Mouse (Mus musculus) skeletal muscle tissue, adult 2 months (tissue): ENCODE results near the gene Gipc3.

Source experiments
- DNase-seq: peaks from one replicate; pipeline ENCODE4 v3.0.0-alpha.2; 2012; ENCODE audit warnings: low read depth, low spot score

Gipc3 gene

DNA sequence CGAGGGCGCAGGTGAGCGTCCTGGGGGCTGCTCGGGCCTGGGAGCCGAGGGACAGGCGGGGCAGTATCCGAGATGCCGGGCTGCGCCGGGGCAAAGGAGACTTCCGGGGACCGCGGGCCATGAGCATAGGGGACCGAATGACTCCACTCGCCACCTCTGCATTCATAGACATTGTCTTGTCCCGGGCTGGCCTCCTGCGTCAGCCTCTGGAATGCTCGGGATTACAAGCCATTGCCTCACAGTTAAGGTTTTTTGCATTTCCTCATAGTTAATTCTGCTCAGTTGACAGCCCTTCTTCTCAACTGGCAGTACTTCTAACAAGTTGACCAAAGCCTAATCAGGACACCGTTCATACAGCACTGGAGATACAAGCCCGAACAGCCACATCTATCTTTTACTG, 21.6 kb downstream of the Gipc3 start:
- DNase-seq = no peak

- DNase-seq = peak; percentile 100
Measured at GRCm38 (mm10) chr10:81320550-81321347, 22.3 kb downstream of the Gipc3 start, which contains the start of gene Cactin. Gene Cactin, plus strand, starts transcription at chr10:81321103.

DNA sequence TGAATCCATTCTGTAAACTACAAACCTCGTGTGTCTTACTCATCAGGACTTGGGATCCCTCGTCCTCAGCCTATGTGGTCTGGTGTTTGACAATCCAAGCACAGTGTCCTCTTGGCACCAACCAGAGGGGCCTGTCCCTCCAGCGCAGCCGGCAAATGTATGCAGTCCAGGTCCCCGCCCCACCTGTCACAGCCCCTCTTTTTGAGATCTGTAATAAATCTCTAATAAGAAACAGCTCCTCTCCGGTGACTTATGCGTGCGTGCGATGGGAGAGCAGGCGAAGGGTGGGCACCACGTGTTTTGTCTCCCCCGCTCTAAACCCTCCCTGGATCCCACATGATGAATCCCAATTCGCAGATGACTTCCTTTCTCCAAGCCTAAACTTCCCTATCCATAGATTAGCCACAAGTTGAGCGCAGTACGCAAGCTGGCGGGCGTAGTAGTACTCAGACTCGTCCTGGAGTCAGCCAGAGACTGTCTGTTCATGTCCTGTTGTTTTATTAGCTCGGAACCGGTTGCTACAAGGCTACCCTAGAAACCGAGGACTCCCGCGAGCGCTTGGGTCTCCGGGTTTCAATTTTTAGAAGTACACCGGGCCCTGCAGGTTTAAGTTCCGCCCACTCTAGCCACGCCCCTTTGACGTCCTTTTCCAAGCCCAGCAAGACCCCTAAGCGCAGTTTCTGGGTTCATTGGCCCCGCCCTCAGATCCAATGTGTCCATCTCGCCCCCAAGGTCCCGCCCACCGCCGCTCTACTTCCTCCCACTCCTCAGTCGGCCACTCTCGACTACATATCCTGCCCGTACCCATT, 23.1 kb downstream of the Gipc3 start:
- DNase-seq = no peak

DNA sequence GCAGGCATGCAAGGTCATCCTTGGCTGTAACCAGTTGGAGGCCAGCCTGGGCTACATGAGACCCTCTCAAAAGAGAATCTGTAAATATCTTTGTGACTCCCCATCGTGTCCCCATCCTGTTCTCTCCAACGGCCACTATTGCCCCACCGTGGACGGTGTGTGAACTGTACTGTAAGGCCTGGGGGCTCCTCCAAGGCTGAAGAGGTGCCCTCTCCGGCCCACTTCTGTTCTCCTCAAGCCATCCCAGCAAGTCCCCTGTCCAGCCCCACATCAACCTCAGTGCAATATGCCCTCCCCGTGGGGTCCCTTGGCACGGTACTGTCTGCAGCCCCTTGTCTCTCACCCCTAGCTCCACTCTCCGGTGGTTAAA, 23.8 kb downstream of the Gipc3 start:
- no peak for DNase-seq

GRCm38 (mm10) chr10:81318589-81319329, 24.3 kb downstream of the Gipc3 start:
- peak; percentile 66 for DNase-seq

DNA sequence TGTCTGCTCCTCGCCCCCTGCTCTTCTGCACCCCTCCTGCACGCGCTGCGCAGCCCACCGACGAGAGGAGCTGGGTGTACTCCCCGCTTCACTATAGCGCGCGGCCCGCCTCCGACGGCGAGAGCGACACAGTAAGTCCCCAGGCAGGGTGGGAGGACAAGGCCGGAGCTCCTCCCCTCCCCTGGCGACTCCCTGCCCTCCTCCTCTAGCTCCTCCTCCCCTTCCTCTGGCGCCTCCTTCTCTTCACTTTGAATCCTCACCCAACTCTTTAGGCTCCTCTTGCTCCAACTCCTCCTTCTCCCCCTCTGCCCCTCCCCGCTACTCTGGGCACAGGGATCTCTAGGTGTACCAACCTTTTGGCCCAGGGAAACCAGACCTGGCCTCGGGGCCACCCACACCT, 25.8 kb downstream of the Gipc3 start:
- no peak for DNase-seq

- DNase-seq = no peak
Measured at GRCm38 (mm10) chr10:81316338-81317060, 26.6 kb downstream of the Gipc3 start.

DNA sequence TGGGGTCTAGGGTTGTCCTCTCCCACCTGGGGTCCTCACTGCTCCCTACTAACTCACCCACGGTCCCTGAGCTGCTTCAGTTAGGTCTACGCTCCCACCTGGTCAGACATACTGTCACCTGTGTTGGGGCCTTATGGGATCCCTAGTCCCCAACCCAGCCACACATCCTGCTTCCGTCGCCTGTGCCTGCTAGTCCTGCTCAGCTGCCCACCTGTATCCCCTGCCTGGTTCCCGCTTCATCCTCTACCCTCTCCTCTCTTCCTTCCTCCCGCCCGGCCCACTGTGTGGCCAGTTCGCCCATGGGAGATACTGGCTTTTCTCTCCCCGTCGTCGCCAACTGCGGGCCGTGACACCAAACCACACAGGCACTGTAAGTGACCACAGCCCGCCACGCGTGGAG, 27.5 kb downstream of the Gipc3 start:
- DNase-seq = no peak

DNA sequence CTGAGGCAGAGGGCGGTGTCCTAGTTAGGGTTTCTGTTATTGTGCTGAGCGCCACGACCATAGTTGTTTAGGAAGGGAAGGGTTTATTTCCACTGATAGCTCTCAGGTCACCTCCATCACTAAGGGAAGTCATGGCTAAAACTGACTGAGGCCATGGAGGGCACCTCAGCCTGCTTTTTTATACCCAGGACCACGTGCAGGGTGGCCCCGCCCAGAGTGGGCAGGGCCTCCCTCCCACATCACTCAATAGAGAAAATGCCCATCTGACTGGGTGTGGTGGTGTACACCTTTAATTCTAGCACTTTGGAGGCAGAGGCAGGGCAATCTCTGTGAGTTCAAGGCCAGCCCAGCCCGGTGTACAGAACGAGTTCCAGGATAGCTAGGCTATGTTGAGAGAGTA, 28.9 kb downstream of the Gipc3 start:
- no peak for DNase-seq

DNA sequence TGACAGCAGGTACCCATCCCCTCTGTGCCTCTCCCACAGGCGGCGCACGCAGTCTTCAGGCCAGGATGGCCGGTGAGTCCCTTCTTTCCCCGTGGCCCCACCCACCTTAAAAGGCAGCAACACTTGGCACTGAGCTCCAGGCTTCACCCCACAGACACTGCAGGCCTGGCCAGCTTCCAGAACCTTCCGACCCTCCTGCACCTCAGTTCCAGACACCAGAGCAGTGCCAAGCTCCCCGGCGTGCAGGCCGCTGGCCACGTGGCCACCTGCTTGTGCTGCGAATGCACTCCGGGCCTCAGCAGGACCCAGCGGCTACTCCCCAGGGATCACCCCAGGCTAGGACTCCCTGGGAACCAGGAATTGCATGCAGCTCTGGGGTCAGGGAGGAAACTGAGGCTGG, 29.5 kb downstream of the Gipc3 start:
- DNase-seq = no peak

DNA sequence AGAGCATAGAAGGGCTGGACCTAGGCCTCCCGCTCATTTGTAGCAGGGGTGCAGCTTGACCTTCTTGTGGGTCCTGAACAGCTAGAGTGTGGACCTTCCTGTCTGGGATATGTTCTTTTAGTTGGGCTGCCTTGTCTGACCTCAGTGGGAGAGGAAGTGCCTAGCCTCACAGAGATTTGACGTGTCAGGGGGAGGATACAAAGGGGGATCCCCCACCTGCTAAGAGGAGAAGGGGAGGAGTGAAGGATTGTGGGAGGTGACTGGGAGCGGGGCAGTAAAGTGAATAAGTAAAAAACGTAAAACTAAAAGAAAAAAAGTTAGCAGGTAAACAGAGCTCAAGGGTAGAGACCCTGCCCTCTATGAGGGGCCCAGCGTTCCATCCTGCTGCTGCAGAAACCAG, 33.5 kb downstream of the Gipc3 start:
- DNase-seq = no peak

- no peak for DNase-seq
Measured at GRCm38 (mm10) chr10:81306837-81307682, 36.0 kb downstream of the Gipc3 start.

DNA sequence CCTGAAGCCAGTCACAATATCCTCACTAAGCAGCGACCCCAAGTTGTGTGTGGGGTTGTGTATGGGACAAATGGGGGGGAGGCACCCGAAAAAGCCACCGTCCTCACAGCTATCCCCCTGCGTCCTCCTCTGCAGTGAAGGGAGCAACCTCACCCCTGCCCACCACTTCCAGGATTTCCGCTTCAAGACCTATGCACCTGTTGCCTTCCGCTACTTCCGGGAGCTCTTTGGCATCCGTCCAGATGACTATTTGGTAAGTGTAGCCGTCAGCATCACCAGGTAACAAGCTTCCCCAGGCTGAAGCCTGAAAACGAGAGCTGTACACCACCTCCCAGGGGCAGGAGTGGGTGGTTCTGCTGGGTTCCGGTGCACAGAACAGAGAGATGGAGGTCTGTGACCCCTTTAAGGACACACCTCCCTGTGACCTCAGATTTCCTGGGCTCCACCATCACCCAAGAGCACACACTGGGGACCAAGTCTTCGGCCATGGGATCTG, 36.8 kb downstream of the Gipc3 start:
- no peak for DNase-seq

DNA sequence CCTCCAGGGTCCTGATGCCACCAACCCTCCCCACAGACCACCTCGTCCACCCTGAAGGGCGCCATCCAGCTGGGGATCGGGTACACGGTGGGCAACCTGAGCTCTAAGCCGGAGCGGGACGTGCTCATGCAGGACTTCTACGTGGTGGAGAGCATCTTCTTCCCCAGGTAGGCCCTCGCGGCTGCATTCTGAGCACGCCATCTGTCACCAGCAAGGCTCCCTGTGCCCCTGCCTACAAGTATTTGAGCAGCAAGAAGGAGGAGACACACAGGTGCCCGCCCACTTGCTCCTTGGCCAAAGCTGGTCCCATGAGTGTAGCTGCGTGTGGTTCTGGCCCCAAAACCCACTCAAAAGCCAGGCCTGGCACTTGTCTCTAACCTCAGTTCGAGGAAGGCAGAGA, 37.4 kb downstream of the Gipc3 start:
- no peak for DNase-seq

DNA sequence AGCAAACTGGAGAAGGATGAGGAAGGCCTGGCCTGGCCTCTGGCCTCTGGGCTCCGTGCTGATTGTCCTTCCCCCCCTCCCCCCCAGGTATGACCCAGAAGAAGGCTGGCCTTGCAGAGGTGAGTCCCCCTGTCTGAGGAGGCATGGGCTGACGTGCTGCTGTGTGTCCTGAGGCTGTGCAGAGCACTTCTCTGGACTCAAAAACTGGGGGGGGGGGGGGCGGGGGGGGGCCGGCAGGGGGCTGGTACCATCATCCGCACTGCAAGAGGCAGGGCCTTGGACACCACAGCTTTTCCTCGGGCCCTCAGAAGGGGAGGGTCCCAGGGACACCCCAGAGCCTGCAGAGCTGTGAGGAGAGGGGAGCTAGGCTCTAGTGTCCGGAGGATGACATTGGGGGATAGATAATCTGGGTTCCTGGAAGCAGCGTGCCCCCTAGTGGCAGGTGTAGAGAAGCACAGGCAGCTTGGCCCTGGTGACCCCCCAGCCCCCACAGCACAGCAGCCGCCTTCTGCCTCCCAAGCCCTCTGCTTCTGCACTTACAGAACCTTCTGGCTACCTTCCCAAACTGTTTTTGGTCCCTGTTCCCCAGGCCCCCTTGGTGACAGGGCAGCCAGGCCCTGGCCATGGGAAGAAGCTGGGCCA, 38.3 kb downstream of the Gipc3 start:
- DNase-seq = peak; percentile 52

DNA sequence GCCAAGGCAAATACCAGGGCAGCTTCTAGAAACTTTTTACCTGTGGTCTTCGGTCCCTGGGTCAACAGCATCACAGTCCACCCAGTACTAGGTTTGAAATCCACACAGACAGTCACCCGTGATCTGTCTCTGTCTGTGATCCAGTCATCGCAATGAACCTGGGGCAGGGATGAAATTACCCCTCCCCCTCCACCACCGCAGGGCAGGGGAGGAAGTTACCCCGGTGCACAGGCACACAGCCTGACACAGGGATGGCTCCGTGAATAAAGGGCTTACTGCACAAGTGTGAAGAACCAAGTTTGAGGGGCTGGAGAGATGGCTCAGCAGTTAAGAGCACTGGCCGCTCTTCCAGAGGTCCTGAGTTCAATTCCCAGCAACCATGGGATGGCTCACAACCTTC, 39.3 kb downstream of the Gipc3 start:
- no peak for DNase-seq

GRCm38 (mm10) chr10:81303258-81303657, 39.8 kb downstream of the Gipc3 start:
- DNase-seq = no peak

GRCm38 (mm10) chr10:81302781-81303218, 40.3 kb downstream of the Gipc3 start:
- DNase-seq = no peak

DNA sequence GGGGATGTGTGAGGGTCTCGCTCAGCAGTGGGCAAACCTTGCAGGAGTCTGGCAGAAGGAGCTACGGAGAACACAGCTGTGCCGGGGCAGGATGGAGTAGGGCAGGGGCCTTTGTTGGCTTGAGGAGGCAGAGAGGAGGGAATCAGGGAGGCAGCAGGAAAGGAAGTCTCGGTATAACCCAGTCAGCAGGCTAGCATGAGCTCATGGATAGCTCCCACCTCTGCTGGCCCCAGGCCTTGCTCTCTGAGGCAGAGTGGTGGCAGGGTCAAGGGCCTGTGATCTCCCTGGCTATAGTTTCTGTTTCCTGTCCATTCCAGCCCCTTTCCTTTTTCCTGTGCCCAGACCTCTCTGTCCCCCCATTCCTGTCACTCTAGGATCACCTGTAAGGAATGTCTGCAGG, 40.8 kb downstream of the Gipc3 start:
- DNase-seq = no peak

DNA sequence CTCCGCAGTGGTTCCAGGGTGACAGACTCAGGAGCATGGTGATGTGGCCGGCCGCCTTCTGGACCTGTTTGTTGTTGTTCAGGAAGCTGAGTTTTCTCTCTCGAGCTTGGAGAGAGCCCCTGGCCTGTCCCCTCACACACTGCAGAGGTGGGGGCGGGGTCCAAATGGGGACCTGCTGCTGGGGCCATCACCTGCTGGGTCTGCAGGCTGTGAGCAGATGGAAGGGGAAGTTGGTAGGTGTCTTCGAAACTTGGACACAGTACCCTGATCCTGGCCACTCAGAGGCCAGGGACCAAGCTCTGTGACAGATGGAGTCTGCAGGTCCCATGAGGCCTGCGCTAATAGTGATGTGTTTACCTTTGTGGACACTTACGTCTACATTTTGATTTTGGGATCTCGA, 41.7 kb downstream of the Gipc3 start:
- DNase-seq = no peak
